Mouse (Mus musculus) brown adipose tissue, adult 24 weeks (tissue): Measurements from ENCODE around the gene Runx3. TPM values are rescaled to one million over a fixed set of nuclear protein-coding genes. Genes with fewer than 3 reads are reported as not detected.

Experiments used
- polyA plus RNA-seq: library from polyadenylated mRNA; stranded (reverse); fragments of >200 nt; gene quantifications from 2 replicates; pipeline ENCODE4 v1.2.4, GENCODE M21; 2012; ENCODE audit not compliant: missing spikeins, insufficient read depth, insufficient read length

Gene Runx3
- polyA plus RNA-seq, 1 experiment, result 0.28 TPM

Other genes starting within 250 kb of the Runx3 start
- gene Tmem50a, start 205.6 kb upstream of the Runx3 start, polyA plus RNA-seq, result 110 and 115 TPM in 2 replicates
- gene Rsrp1, start 197.1 kb upstream of the Runx3 start, polyA plus RNA-seq, result 185 and 418 TPM in 2 replicates
- 71.8 and 75.9 TPM in 2 replicates for gene Syf2, start 189.8 kb upstream of the Runx3 start, polyA plus RNA-seq
- gene Clic4, start 152.2 kb downstream of the Runx3 start, polyA plus RNA-seq, result 112 and 125 TPM in 2 replicates
- gene Srrm1, start 232.7 kb downstream of the Runx3 start, polyA plus RNA-seq, result 32.7 and 42.7 TPM in 2 replicates